Mouse (Mus musculus): ENCODE measurements at regions not wholly inside any gene's neighbourhood (a gene's known extent, or its start where the extent isn't known, plus 50 kb on each side); places are given as distances from the start of the nearest gene placed in this dataset.

DNA sequence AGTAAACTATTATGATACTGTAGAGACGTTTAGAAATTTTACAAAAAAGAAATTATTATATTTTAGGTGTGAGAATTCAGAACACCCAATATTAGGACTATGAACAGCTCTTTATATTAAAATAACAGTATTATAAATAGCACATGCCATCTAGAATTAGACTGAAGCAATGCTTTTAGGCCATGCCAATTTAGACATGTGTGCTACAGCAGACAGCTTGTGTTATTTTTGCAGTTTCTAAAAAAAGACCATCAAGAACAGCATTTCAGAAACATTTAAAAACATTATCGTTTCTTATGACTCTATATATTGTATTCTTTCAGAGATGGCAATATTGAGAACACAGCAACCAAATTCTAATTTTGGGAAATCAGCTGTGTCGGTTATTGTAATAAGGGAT is 951.2 kb downstream of the Robo1 start:
- TF ChIP-seq POU5F1 (IDR thresholded peaks at IDR 0.05; ENCODE audit: borderline replicate concordance, low read length) (no peak), CTCF (conservative IDR thresholded peaks at IDR 0.05; ENCODE audit: low read length) (no peak), NANOG (IDR thresholded peaks at IDR 0.05; ENCODE audit: borderline replicate concordance, low read length) (no peak)

Measured in E14TG2a.4 (cell line).